31 mouse cellular contexts compared by ENCODE assay signal in genomic region chr12:116275086-116275485, GRCm38 (mm10). TPM values are rescaled to one million over a fixed set of nuclear protein-coding genes. Genes with fewer than 3 reads are reported as not detected.
"Had no signal": no experiment of that assay in that cellular context is flagged by ENCODE, and none has a peak within 500 bp of the region (broad histone marks: within the 10 kb centered on the region; RNA-seq: fewer than 3 reads in every experiment).

TSS of gene Gm11027 (plus strand) at chr12:116275386.

RNA-seq across cellular contexts. Expression of gene Gm11027, which starts in this region (rescaled TPM):
- total RNA-seq: common myeloid progenitor, adult 5-6 weeks; forebrain, postnatal 0 days; gastrocnemius, adult 18-20 months; gastrocnemius, adult 2 months; gastrocnemius, adult 8-10 months; gastrocnemius, postnatal 10 days; gastrocnemius, postnatal 14 days; gastrocnemius, postnatal 25 days; gastrocnemius, postnatal 36 days; gastrocnemius, postnatal 4 days; granulocyte monocyte progenitor cell, adult 5-6 weeks; heart, adult 18-20 months; heart, adult 2 months; heart, adult 8-10 months had no signal
- polyA plus RNA-seq: cortical plate, adult 2 months; embryonic facial prominence, embryonic 10.5 days; embryonic facial prominence, embryonic 11.5 days; embryonic facial prominence, embryonic 12.5 days; embryonic facial prominence, embryonic 13.5 days; embryonic facial prominence, embryonic 14.5 days; embryonic facial prominence, embryonic 15.5 days; erythroblast, embryonic 14.5 days; forebrain, embryonic 10.5 days; forebrain, embryonic 11.5 days; forebrain, embryonic 12.5 days; forebrain, embryonic 13.5 days; forebrain, embryonic 14.5 days; forebrain, embryonic 15.5 days; forebrain, embryonic 16.5 days; forebrain, postnatal 0 days; frontal cortex, adult 2 months; gonadal fat pad, adult 2 months; heart, adult 2 months had no signal
